Mouse (Mus musculus) skeletal muscle tissue, postnatal 0 days (tissue): ENCODE measurements around the gene Fsd2. TPM values are rescaled to one million over a fixed set of nuclear protein-coding genes. Genes with fewer than 3 reads are reported as not detected.

Source experiments
- microRNA counts: library from miRNA; unstranded; fragments of <30 nt; microRNA quantifications from one replicate; lab custom pipeline; 2015
- polyA plus RNA-seq: library from polyadenylated mRNA; unstranded; fragments of >200 nt; fragmentation: Nextera tagmentation; extraction: Ambion mirVana; gene quantifications from 2 replicates; pipeline ENCODE4 v1.2.1, GENCODE M21; 2015

The Fsd2 gene
- polyA plus RNA-seq, result 69.0 and 71.0 TPM in 2 replicates

DNA sequence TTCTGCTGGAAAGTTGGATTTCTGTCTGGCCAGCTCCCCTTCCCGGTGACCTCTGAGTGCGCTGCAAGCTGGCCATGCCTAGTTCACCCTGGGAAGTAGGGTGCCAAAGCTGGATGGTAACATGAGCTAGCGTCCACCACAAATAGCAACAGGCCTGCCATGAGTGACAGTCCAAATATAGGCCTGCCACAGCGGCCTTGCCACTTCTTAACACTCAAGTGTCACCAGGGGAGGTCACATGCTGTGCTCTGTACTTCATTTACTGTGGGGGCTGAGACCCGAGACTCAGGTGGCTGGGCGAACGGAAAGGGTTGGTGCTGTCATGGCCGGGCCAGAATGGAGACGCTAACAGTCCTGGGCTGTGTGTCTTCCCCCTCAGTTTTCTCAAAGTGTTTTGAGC lies at the start of gene Fsd2:
Gene Fsd2 (minus strand): TSS at position 53 of the 400 bp plus-strand sequence.

DNA sequence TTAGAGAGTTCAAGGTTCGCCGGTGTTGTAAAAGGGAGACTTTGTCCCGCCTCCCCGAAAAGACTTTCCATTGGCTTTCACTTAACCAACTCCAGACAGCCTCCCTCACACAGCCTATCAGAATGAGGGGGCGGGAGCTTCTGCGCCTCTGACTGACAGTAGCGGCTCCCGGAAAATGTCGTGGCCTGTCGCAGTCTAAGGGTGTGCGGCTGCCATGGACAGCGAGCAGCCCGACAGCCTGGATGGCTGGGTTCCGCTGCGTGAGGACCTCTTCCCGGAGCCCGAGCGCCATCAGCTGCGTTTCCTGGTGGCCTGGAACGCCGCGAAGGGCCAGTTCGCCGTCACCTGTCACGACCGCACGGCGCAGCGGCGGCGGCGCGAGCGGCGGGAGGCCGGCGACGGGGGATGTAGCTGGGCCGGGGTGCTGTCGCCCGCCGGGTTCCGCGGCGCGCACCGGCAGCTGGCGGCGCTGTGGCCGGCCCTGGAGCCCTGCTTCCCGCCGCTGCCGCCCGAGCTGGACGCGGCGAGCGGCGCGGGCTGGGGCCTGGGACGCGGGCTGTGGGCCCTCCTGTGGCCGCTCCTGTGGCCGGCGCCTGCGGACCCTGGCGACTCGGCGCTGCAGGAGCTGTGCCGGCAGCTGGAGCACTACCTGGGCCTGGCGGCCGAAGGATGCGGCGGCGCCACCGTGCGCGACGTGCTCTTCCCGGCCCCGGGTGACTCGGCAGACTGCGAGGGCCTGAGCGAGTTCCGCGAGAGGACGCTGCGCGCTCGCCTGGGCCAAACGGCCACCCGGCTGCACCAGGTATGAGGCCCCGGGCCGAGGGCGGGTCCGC lies 4.6 kb upstream of the Fsd2 start, which contains the start of gene Whamm:
Gene Whamm (plus strand): TSS at position 159 of the 833 bp plus-strand sequence.

DNA sequence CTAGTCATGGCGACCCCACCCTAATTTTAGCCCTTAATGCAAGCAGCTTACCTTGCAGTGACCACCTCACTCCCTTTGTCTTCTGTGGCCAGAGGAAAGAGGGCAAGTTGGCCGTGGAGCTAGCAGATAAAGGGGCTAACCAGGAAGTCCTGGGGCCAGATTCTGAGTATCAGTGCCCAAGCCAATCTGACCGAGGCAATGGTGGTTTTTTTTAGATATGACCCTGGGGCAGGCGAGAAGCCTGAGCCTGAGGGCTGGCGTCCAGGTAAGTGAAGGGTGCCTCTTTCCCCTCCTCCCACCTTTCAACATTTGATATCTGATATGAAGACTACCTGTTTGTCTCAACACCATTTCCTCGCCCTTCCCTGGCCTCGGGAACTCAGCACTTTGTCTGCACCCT lies 68.6 kb downstream of the Fsd2 start, which contains the start of gene BC048679:
Gene BC048679 (minus strand): TSS at position 101 of the 400 bp plus-strand sequence.

DNA sequence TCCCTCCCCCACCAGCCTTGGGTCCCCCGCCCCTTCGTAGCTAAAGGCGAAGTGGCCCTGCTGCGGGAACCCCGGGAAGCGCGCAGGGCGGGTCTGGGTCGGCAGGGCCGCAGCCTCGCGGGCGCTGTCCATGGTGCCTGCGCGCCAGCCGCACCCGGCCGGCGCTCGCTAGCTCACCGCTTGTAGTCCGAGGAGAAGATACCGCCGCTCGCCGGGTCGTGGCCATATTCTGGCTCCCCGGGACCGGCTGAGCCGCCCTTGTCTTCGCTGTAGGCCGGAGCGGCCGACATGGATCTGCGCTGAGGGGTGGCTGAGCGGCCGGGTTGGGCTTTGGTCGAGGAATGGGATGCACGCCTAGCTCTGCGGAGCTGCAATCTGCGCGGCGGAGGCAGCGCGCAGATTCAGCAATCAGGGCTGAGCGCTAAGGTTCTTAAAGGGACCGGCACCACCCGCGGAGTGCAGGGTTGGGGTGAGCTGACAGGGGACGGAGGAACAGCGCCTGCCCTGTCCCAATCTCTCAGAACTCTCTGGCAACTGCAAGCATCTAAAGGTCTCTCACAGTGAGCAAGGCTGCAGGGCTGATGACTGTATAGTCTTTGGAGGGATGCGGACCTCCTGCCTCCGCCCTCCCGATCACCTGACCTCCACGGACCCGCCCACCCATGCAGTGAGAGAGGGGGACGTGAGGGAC lies 73.3 kb downstream of the Fsd2 start, which contains the start of gene Ap3b2:
Gene Ap3b2 (minus strand): TSS at position 595 of the 691 bp plus-strand sequence.

MicroRNA genes within 50 kb of the gene (microRNA counts, 519-probe panel; counts per million panel counts)
- microRNA mmu-miR-1839-3p (lab: Ali Mortazavi, UCI) (296 counts per million, percentile 58 among the panel's probes with 10 or more counts), microRNA mmu-miR-1839-5p (lab: Ali Mortazavi, UCI) (3,302 counts per million, percentile 74 among the panel's probes with 10 or more counts)

Other genes with a start within 250 kb of the Fsd2 start
- 757 and 815 TPM in 2 replicates for gene Rps17, start 221.7 kb downstream of the Fsd2 start, polyA plus RNA-seq
- 0.96 and 1.7 TPM in 2 replicates for gene Cpeb1, start 111.5 kb downstream of the Fsd2 start, polyA plus RNA-seq
- 0.22 and 0.36 TPM in 2 replicates for gene Ap3b2, start 73.0 kb downstream of the Fsd2 start, polyA plus RNA-seq
- not detected in 2 replicates for gene BC048679, start 68.7 kb downstream of the Fsd2 start, polyA plus RNA-seq
- gene Whamm, start 4.3 kb upstream of the Fsd2 start, polyA plus RNA-seq, result 3.2 and 5.1 TPM in 2 replicates
- 10.4 and 13.9 TPM in 2 replicates for gene Homer2, start 140.6 kb upstream of the Fsd2 start, polyA plus RNA-seq
- 85.6 and 87.4 TPM in 2 replicates for gene Ramac, start 196.0 kb upstream of the Fsd2 start, polyA plus RNA-seq
- 28.0 and 33.7 TPM in 2 replicates for gene 3110040N11Rik, start 222.5 kb upstream of the Fsd2 start, polyA plus RNA-seq